Mouse (Mus musculus): ENCODE measurements around the gene Snx4.

GRCm38 (mm10) chr16:33210812-33211211 is 40.4 kb upstream of the Snx4 start:
- TF ChIP-seq POLR2A (IDR thresholded peaks at IDR 0.05; ENCODE audit: insufficient read depth, low read depth, low read length), result no peak
- TF ChIP-seq CTCF (IDR thresholded peaks at IDR 0.05), result peak; percentile 27
- TF ChIP-seq EP300 (IDR thresholded peaks at IDR 0.05; ENCODE audit: insufficient read depth, low read depth, low read length), result no peak
